Mouse (Mus musculus) spleen, adult 2 months (tissue): ENCODE data around the gene Pde8a.

ENCODE experiments used
- CTCF ChIP-seq: fragments of 200-500 bp; IDR thresholded peaks from 2 replicates; pipeline ENCODE4 v1.5.1; 2011; ENCODE audit warnings: mild to moderate bottlenecking, inconsistent platforms; ENCODE audit not compliant: insufficient read depth, insufficient read length, insufficient replicate concordance; ENCODE audit errors: extremely low read depth
- POLR2A ChIP-seq: fragments of 200-500 bp; IDR thresholded peaks from 2 replicates; pipeline ENCODE4 v1.6.1; 2011; ENCODE audit warnings: low read depth, low read length, inconsistent platforms

- TF ChIP-seq CTCF (no peak), POLR2A (no peak)
These were observed 65.6 kb downstream of the Pde8a start for GRCm38 (mm10) chr7:81278966-81279365.
